Mouse (Mus musculus) stomach, embryonic 15.5 days (tissue): ENCODE results near the gene Hrasls. TPM values are rescaled to one million over a fixed set of nuclear protein-coding genes. Genes with fewer than 3 reads are reported as not detected.

Source experiments
- ATAC-seq: fragments of 200-750 bp; cut with Nextera tagmentation; 2 replicates; pipeline ENCODE4 v1.8.0; 2017; ENCODE audit warnings: low read depth, moderate number of reproducible peaks, moderate TSS enrichment; ENCODE audit not compliant: insufficient read depth, low FRiP score
- H3K27ac ChIP-seq: fragments of 300-500 bp; sonication (generic); 2 replicates; pipeline ENCODE4 v1.5.1; 2015; ENCODE audit warnings: mild to moderate bottlenecking, inconsistent platforms
- H3K27me3 ChIP-seq: fragments of 300-500 bp; sonication (generic); replicated peaks from 2 replicates; pipeline ENCODE4 v1.6.1; 2015; ENCODE audit warnings: inconsistent platforms
- H3K36me3 ChIP-seq: fragments of 300-500 bp; sonication (generic); 2 replicates; pipeline ENCODE4 v1.6.1; 2015; ENCODE audit warnings: inconsistent platforms
- H3K4me1 ChIP-seq: fragments of 300-500 bp; sonication (generic); 2 replicates; pipeline ENCODE4 v1.6.1; 2015; ENCODE audit warnings: inconsistent platforms
- H3K4me2 ChIP-seq: fragments of 300-500 bp; sonication (generic); 2 replicates; pipeline ENCODE4 v1.6.1; 2015; ENCODE audit warnings: mild to moderate bottlenecking, inconsistent platforms
- H3K4me3 ChIP-seq: fragments of 300-500 bp; sonication (generic); replicated peaks from 2 replicates; pipeline ENCODE4 v1.5.1; 2015; ENCODE audit warnings: inconsistent platforms
- H3K9ac ChIP-seq: fragments of 300-500 bp; sonication (generic); 2 replicates; pipeline ENCODE4 v1.6.1; 2015; ENCODE audit warnings: inconsistent platforms
- H3K9me3 ChIP-seq: fragments of 300-500 bp; sonication (generic); 2 replicates; pipeline ENCODE4 v1.6.1; 2016; ENCODE audit warnings: inconsistent platforms
- WGBS: fragments of 180-500 bp; shearing (Covaris S2); methylation state at CpG from one replicate; pipeline ENCODE4 v1.1.7; 2015; 5-methylcytosine and 5-hydroxymethylcytosine counted together
- polyA plus RNA-seq: library from polyadenylated mRNA; unstranded; fragments of >200 nt; fragmentation: Nextera tagmentation; extraction: Ambion mirVana; gene quantifications from 2 replicates; pipeline ENCODE4 v1.2.1, GENCODE M21; 2015

The Hrasls gene
- polyA plus RNA-seq, 1 experiment from 2014 or later, result 0.21 TPM

DNA sequence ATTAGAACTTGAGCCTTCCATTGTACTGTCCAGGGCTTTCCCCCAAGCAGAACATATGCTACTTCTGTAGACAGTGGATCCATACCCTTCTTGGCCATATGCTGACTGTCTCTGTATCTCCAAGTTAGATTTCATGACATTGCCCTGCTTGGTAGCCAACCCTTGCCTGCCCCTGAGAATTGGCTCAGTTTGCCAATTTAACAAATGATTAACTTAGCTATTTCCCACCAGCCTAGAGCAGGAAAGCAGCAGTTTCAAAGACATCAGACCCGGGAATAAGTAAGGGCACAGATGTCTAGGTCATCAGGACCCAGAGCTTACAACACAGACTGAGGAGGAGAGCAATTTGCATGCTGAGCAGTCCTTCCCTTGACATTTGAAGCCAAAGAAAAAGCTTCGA, 3.9 kb upstream of the Hrasls start:
- no peak overlapping the region for H3K4me2 ChIP-seq
- H3K9me3 ChIP-seq, result no peaks in the 10 kb centered on the region
- no peak overlapping the region for H3K9ac ChIP-seq
- no peak overlapping the region for H3K4me3 ChIP-seq
- H3K27ac ChIP-seq, result no peak overlapping the region
- H3K27me3 ChIP-seq, result peaks cover 5% of the 10 kb centered on the region
- no peaks in the 10 kb centered on the region for H3K36me3 ChIP-seq
- WGBS, result 37% methylated on average over 2 of the region's 2 CpGs
- no peaks in the 10 kb centered on the region for H3K4me1 ChIP-seq
- ATAC-seq, result no peak

DNA sequence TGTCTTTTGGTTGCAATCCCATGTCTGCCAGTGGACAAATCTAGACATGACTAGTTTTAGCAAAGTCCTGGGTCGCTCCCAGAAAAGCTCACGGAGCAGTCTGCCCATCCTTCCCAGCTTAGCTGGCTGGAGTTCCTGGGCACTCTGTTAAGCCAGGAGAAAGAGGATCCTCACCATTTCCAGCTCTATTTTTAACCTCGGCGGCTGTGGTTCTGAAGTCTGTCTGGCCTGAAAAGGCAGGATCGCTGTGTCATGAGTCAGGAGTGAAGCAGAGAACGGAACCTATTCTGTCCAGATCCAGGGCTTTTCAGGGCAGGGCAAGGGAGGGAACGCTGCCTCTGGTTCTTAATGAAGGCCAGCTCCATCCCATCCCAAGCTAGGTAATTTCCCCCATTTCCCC, 654 bp upstream of the Hrasls start:
- Histone ChIP-seq H3K9me3 (no peaks in the 10 kb centered on the region), H3K4me1 (no peaks in the 10 kb centered on the region), H3K4me3 (no peak overlapping the region), H3K9ac (no peak overlapping the region), H3K36me3 (no peaks in the 10 kb centered on the region), H3K27ac (no peak overlapping the region), H3K27me3 (peaks cover 5% of the 10 kb centered on the region), H3K4me2 (no peak overlapping the region)
- 64% methylated on average over 7 of the region's 7 CpGs for WGBS
- ATAC-seq, result no peak

DNA sequence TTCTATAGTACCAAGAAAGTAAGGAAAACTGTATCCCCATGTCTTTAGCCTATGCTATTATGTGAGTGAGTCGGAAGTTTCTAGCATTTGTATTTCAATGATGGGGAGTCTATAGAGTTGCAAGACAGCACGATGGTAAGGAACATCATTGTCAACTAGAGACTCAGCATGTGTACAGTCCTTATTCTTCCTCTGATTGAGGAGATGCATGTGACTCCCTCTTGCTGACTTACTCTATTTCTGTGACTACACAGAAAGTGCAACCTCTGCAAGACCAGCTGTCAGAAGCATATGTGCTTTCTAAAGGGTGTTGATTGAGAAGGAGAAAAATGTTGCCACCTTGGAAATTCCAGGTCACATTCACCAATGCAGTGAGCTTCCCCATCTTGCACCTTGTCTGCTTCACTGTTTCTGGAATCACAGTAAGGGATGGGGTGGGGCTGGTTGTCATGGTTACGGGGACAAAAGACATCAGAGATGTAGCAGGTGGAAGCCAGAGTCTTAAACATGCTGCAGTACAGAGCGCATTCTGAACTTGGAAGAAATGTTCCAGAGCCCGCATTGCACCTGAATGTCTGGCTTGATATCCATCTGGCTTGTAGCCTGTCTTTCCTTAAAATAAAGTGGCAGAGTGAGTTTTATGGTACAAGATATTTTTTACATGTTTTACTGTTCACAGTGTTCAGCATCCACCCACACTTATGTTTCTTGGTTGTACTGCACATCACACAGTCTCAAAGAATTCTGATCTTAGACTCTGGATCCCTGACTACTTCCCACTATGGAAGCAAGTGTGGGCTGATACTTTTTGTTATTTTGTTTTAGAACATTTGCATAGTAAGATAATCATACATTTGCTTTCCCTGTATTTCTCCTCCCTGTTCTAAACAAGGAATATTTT, 7.2 kb downstream of the Hrasls start:
- H3K4me3 ChIP-seq, result no peak overlapping the region
- no peak for ATAC-seq
- H3K9me3 ChIP-seq, result no peaks in the 10 kb centered on the region
- H3K27me3 ChIP-seq, result no peaks in the 10 kb centered on the region
- H3K4me1 ChIP-seq, result no peaks in the 10 kb centered on the region
- no peak overlapping the region for H3K27ac ChIP-seq
- no peak overlapping the region for H3K4me2 ChIP-seq
- H3K36me3 ChIP-seq, result no peaks in the 10 kb centered on the region
- 80% methylated on average over 5 of the region's 5 CpGs for WGBS
- no peak overlapping the region for H3K9ac ChIP-seq

DNA sequence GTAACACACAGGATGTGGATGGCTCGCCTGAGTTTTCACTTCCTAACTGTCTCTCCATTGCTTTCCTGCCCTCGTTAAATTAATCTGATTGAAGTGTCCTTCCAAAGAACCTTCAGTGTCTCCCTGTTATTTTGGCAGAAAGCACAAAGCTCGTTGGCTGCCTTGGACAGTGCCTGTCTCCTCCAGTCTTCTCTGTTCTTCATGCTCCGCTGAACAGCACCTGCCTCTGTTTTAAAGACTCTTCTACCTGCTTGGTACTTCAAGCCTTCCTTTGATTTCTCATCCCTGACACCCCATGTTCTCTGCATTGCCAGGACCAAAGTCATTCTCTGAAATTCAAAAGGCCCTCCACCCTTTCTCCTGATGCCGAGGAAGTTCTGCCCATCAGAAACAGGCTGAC, 26.5 kb downstream of the Hrasls start:
- Histone ChIP-seq H3K4me1 (no peaks in the 10 kb centered on the region), H3K9me3 (no peaks in the 10 kb centered on the region), H3K9ac (no peak overlapping the region), H3K4me2 (no peak overlapping the region), H3K4me3 (no peak overlapping the region), H3K27me3 (no peaks in the 10 kb centered on the region), H3K36me3 (no peaks in the 10 kb centered on the region), H3K27ac (no peak overlapping the region)
- WGBS, result 84% methylated on average over 5 of the region's 5 CpGs
- no peak for ATAC-seq

DNA sequence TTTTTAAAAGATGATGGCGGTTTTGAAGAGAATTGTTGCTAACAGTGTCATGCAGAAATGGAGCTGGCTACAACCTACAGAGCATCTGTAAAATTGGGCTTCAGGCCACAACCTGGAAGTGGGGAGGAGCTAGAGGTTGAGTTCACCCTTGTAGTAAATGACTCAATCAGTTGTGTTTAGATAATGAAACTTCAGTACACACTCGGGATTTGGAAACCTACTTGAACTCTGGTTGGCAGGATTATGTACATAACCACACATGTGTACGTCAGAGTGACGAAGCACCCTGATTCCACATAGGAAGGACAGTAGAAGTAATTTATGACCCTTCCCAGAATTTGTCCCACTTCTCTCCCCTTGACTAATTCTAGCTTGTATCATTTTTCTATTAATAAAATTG, 44.8 kb downstream of the Hrasls start:
- WGBS, result 65% methylated on average over 4 of the region's 4 CpGs
- no peaks in the 10 kb centered on the region for H3K4me1 ChIP-seq
- no peak overlapping the region for H3K4me2 ChIP-seq
- H3K27me3 ChIP-seq, result no peaks in the 10 kb centered on the region
- H3K9ac ChIP-seq, result no peak overlapping the region
- no peak for ATAC-seq
- no peak overlapping the region for H3K4me3 ChIP-seq
- H3K9me3 ChIP-seq, result no peaks in the 10 kb centered on the region
- no peaks in the 10 kb centered on the region for H3K36me3 ChIP-seq
- no peak overlapping the region for H3K27ac ChIP-seq

Other genes starting within 250 kb of the Hrasls start
- not detected in 2 replicates for gene Atp13a5, start 169.0 kb downstream of the Hrasls start, polyA plus RNA-seq